17 mouse cellular contexts compared by ENCODE assay signal in the genomic region with DNA sequence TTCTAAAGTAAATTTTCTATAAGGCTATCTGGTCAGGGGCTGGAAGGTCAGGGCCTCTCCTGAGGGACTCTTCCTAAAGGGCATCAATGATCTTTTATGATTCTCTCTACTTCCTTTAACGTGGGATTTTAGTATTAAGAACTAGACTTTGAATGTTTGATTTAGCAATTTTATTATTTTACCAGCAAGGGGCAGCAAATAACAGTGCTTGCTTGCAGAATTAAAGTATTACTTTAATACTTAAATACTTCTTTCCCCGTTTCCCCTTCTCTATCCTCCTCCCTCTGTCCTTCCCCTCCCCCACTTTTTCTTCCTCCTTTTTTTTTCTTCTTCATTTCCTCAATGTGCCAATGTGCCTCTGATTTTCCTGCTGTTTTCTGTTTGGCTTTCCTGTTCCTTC. TPM values are rescaled to one million over a fixed set of nuclear protein-coding genes. Genes with fewer than 3 reads are reported as not detected.
DNase-seq lines count a peak whose midpoint lies in the region; ATAC-seq and TF ChIP-seq lines count a peak whose summit lies in the region.
"Had no signal": no experiment of that assay in that cellular context is flagged by ENCODE, and none has a peak within 500 bp of the region (broad histone marks: within the 10 kb centered on the region; RNA-seq: fewer than 3 reads in every experiment).

No protein-coding gene starts in this region.

- CTCF ChIA-PET in Patski (lab: Charles Lee): no interaction called here

- ATAC-seq in hindbrain, postnatal 0 days: no peak
- no peak for ATAC-seq in hindbrain, embryonic 13.5 days (ENCODE audit: low FRiP score)
- ATAC-seq in midbrain, embryonic 14.5 days (ENCODE audit: low FRiP score, low TSS enrichment): no peak
- no peak for ATAC-seq in midbrain, embryonic 15.5 days (replicated peaks)
- ATAC-seq in Patski: no peak

- H3K36me3 ChIP-seq in hindbrain, postnatal 0 days (ENCODE audit: insufficient read depth, low read length): no peaks in the 10 kb centered on the region
- no peaks in the 10 kb centered on the region for H3K36me3 ChIP-seq in hindbrain, embryonic 13.5 days
- no peaks in the 10 kb centered on the region for H3K36me3 ChIP-seq in midbrain, embryonic 14.5 days (ENCODE audit: control insufficient read depth, insufficient read depth, low read length)
- no peaks in the 10 kb centered on the region for H3K36me3 ChIP-seq in midbrain, embryonic 15.5 days (replicated peaks)
- H3K36me3 ChIP-seq: embryonic facial prominence, embryonic 12.5 days; neural tube, embryonic 15.5 days had no signal

- TF ChIP-seq CTCF in hindbrain, postnatal 0 days (IDR thresholded peaks at IDR 0.05; ENCODE audit: low read depth): peak; percentile 48
- peak; percentile 17 for TF ChIP-seq CTCF in Patski (IDR thresholded peaks at IDR 0.05)

- H3K4me3 ChIP-seq in hindbrain, postnatal 0 days (ENCODE audit: low read length): no peak overlapping the region
- H3K4me3 ChIP-seq in hindbrain, embryonic 13.5 days: no peak overlapping the region
- H3K4me3 ChIP-seq in midbrain, embryonic 14.5 days (replicated peaks; ENCODE audit: low read depth, low read length): no peak overlapping the region
- no peak overlapping the region for H3K4me3 ChIP-seq in midbrain, embryonic 15.5 days
- H3K4me3 ChIP-seq: embryonic facial prominence, embryonic 12.5 days; neural tube, embryonic 15.5 days had no signal

- no peaks in the 10 kb centered on the region for H3K4me1 ChIP-seq in hindbrain, postnatal 0 days (ENCODE audit: insufficient read depth, low read length)
- H3K4me1 ChIP-seq in hindbrain, embryonic 13.5 days (replicated peaks): no peaks in the 10 kb centered on the region
- H3K4me1 ChIP-seq in midbrain, embryonic 14.5 days (ENCODE audit: control insufficient read depth, insufficient read depth, low read length): no peaks in the 10 kb centered on the region
- H3K4me1 ChIP-seq in midbrain, embryonic 15.5 days: no peaks in the 10 kb centered on the region
- H3K4me1 ChIP-seq: embryonic facial prominence, embryonic 12.5 days; neural tube, embryonic 15.5 days had no signal

- H3K9ac ChIP-seq in hindbrain, postnatal 0 days (replicated peaks; ENCODE audit: low read length): no peak overlapping the region
- H3K9ac ChIP-seq in hindbrain, embryonic 13.5 days: no peak overlapping the region
- no peak overlapping the region for H3K9ac ChIP-seq in midbrain, embryonic 14.5 days (replicated peaks; ENCODE audit: low read length)
- H3K9ac ChIP-seq in midbrain, embryonic 15.5 days: no peak overlapping the region
- H3K9ac ChIP-seq: embryonic facial prominence, embryonic 12.5 days; liver, embryonic 14.5 days; neural tube, embryonic 15.5 days had no signal

- 40% methylated on average over 2 of the region's 2 CpGs for WGBS in hindbrain, postnatal 0 days
- WGBS in hindbrain, embryonic 13.5 days: 62% methylated on average over 2 of the region's 2 CpGs
- 51% methylated on average over 2 of the region's 2 CpGs for WGBS in midbrain, embryonic 14.5 days
- 49% methylated on average over 2 of the region's 2 CpGs for WGBS in midbrain, embryonic 15.5 days

- in situ Hi-C loops in Patski (cut with MboI; ENCODE audit: low pct_unique_long_range_greater_than_20kb): loop anchor here (10.0 kb wide), 1 partner anchor 591 kb away; no protein-coding TSS in a partner anchor

- H3K27me3 ChIP-seq in hindbrain, postnatal 0 days (ENCODE audit: insufficient read depth, low read length): no peaks in the 10 kb centered on the region
- no peaks in the 10 kb centered on the region for H3K27me3 ChIP-seq in hindbrain, embryonic 13.5 days
- no peaks in the 10 kb centered on the region for H3K27me3 ChIP-seq in midbrain, embryonic 14.5 days (ENCODE audit: control insufficient read depth, insufficient read depth, low read length)
- H3K27me3 ChIP-seq in midbrain, embryonic 15.5 days (replicated peaks): no peaks in the 10 kb centered on the region
- H3K27me3 ChIP-seq in Patski: no peaks in the 10 kb centered on the region
- H3K27me3 ChIP-seq: embryonic facial prominence, embryonic 12.5 days; neural tube, embryonic 15.5 days had no signal

- peak; percentile 33 for DNase-seq in hindbrain, postnatal 0 days (ENCODE audit: low spot score)
- DNase-seq in midbrain, embryonic 14.5 days: peak; percentile 46
- DNase-seq in Patski (ENCODE audit: low read depth, low spot score) (no peak), liver (no peak)
- no peak for DNase-seq in frontal cortex, postnatal 25 days (ENCODE audit: low spot score in 2 of 2)
- DNase-seq: cerebellum, adult 2 months; gastrocnemius, postnatal 36 days; kidney, adult 8-10 months; layer of hippocampus, postnatal 36 days; left cerebral cortex, postnatal 4 days; thymus, postnatal 25 days had no signal

- H3K9me3 ChIP-seq in hindbrain, postnatal 0 days (ENCODE audit: low read length): no peaks in the 10 kb centered on the region
- H3K9me3 ChIP-seq in hindbrain, embryonic 13.5 days: no peaks in the 10 kb centered on the region
- no peaks in the 10 kb centered on the region for H3K9me3 ChIP-seq in midbrain, embryonic 14.5 days (ENCODE audit: control insufficient read depth, low read length)
- H3K9me3 ChIP-seq in midbrain, embryonic 15.5 days: no peaks in the 10 kb centered on the region
- H3K9me3 ChIP-seq: embryonic facial prominence, embryonic 12.5 days; neural tube, embryonic 15.5 days had no signal

- POLR2A ChIA-PET in Patski (lab: Charles Lee): interaction anchor here (0.5 kb wide), 1 partner anchor 464 kb away, joined by 8 read pairs; no protein-coding TSS in a partner anchor

- no peak overlapping the region for H3K27ac ChIP-seq in hindbrain, postnatal 0 days
- no peak overlapping the region for H3K27ac ChIP-seq in hindbrain, embryonic 13.5 days
- no peak overlapping the region for H3K27ac ChIP-seq in midbrain, embryonic 14.5 days (replicated peaks; ENCODE audit: low read depth, low read length)
- H3K27ac ChIP-seq in midbrain, embryonic 15.5 days: no peak overlapping the region
- H3K27ac ChIP-seq: embryonic facial prominence, embryonic 12.5 days; liver, embryonic 14.5 days; neural tube, embryonic 15.5 days had no signal

- no peak overlapping the region for H3K4me2 ChIP-seq in hindbrain, postnatal 0 days (ENCODE audit: low read depth, low read length)
- H3K4me2 ChIP-seq in hindbrain, embryonic 13.5 days: no peak overlapping the region
- no peak overlapping the region for H3K4me2 ChIP-seq in midbrain, embryonic 14.5 days (ENCODE audit: low read length)
- no peak overlapping the region for H3K4me2 ChIP-seq in midbrain, embryonic 15.5 days
- H3K4me2 ChIP-seq: embryonic facial prominence, embryonic 12.5 days; heart, embryonic 11.5 days; neural tube, embryonic 15.5 days had no signal

RNA-seq across cellular contexts. Expression of a gene that starts 51.5 kb away (rescaled TPM):
- 53.0 and 54.4 TPM in 2 replicates for total RNA-seq in hindbrain, postnatal 0 days (2014; rRNA removed)
- 46.2 and 47.1 TPM in 2 replicates for polyA plus RNA-seq in hindbrain, postnatal 0 days (2015; fragmentation: Nextera tagmentation; extraction: Ambion mirVana)
- polyA plus RNA-seq in hindbrain, embryonic 13.5 days (2015; fragmentation: Nextera tagmentation; extraction: Ambion mirVana): 68.2 and 72.9 TPM in 2 replicates
- polyA plus RNA-seq in midbrain, embryonic 14.5 days (2014; fragmentation: Nextera tagmentation; extraction: Ambion mirVana): 80.6 and 106 TPM in 2 replicates
- 68.8 and 71.7 TPM in 2 replicates for polyA plus RNA-seq in midbrain, embryonic 15.5 days (2015; fragmentation: Nextera tagmentation; extraction: Ambion mirVana)
- 55.2 TPM for polyA plus RNA-seq in Patski (2021)

RNA-seq across cellular contexts. Expression of a gene that starts 51.9 kb away (rescaled TPM):
- 7.3 and 9.4 TPM in 2 replicates for total RNA-seq in hindbrain, postnatal 0 days (2014; rRNA removed)
- polyA plus RNA-seq in hindbrain, postnatal 0 days (2015; fragmentation: Nextera tagmentation; extraction: Ambion mirVana): 2.6 and 3.0 TPM in 2 replicates
- polyA plus RNA-seq in hindbrain, embryonic 13.5 days (2015; fragmentation: Nextera tagmentation; extraction: Ambion mirVana): 6.1 and 6.7 TPM in 2 replicates
- 8.6 and 10.8 TPM in 2 replicates for polyA plus RNA-seq in midbrain, embryonic 14.5 days (2014; fragmentation: Nextera tagmentation; extraction: Ambion mirVana)
- 5.8 and 6.0 TPM in 2 replicates for polyA plus RNA-seq in midbrain, embryonic 15.5 days (2015; fragmentation: Nextera tagmentation; extraction: Ambion mirVana)
- 9.9 TPM for polyA plus RNA-seq in Patski (2021)

Comparison
In these comparisons a context has a peak if more than half of its experiments do, and no peak if none do; other contexts are left out.
1. DNase-seq: peak in hindbrain, postnatal 0 days (single experiment) and midbrain, embryonic 14.5 days (single experiment); none in Patski (single experiment), liver (single experiment) and frontal cortex, postnatal 25 days (0 of 2).